Mouse (Mus musculus) embryo, embryonic 10 days (tissue): ENCODE measurements around the gene Abhd18.
A peak's percentile ranks its signal among the peaks of the same experiment; 100 is the strongest.

Source experiments
- DNase-seq: peaks from one replicate; pipeline ENCODE4 v3.0.0-alpha.2; 2015; ENCODE audit warnings: low spot score

Abhd18 gene

DNA sequence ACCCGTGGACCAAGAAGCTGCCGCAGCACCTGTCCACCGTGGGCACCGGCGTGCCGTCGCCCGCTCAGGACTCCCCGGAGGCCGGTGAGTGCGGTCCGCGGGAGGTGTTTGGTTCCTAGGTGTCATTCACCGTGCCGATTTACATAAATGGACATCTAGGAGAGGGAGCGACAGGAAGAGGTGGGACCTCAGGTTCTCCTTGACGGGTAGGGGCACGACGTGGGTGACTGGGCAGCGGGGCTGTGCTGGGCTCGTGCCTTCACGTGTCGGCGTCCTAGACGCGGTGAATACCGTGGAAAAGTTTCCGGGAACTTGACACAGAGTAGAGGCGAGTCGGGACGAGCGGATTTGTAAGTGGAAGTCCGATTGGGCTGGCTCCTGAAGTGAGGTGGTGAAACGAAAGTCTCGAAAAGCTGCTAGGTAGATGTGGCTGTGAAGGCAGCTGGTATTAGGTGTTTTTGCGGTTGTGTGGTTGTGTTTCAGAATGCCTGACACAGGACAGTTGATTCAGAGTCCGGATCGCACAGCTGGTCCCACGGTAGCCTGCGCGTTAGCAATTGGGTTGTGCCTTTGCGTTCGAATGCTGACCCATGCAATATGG lies 103.9 kb downstream of the Abhd18 start:
- peak; percentile 45 for DNase-seq

DNA sequence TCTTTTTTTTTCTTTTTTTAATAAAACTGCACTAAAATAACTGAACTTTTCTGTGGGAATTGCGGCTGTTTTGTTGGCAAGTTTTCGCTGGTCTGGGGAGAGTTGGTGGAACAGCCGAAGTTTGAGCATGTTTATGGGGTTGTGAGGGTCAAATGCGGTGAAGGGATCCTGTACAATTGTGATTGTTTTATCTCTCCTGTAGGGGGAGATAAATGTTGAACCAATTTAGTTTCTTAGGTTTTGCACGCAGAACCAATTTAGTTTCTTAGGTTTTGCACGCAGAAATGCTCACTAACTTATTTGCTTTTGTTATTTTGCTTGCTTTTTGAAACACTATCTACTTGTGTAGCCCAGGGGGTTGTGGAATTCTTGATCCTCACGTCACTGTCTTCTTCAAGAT lies 104.6 kb downstream of the Abhd18 start:
- DNase-seq: peak; percentile 15

DNA sequence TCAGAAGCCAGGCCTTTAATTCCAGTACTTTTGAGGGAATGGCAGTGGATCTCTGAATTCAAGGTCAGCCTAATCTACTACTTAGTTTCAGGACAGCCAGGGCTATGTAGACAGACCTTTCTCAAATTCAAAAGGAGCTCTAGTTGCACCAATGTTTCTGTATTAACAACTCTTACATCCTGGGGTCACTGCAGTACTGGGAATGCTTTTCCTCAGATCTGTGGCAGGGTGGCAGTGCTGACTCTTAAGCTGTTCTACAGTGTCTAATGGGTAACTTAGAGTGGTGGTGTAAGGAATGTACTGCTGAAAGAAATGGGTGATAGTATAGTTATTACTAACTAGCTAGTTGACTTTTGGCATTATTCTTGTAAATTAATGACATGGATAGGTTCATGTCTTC lies 105.8 kb downstream of the Abhd18 start:
- no peak for DNase-seq

DNA sequence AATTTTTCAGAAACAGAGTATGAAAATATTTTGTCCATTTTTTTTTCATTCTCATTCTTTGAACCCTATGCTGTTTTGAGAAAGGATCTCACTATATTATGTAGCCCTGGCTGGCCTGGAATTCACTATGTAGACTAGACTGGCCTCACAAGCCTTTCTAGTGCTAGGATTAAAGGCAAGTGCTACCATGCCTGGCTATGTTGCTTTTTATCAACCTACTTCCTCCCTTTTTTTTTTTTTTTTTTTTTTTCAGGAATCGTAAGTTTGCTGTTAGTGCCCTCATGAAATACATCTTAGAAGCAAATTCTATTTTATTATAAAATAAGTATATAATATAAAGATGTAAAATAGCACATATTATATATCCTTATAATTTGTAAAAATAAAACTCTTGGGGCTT lies 108.0 kb downstream of the Abhd18 start:
- DNase-seq: no peak

DNA sequence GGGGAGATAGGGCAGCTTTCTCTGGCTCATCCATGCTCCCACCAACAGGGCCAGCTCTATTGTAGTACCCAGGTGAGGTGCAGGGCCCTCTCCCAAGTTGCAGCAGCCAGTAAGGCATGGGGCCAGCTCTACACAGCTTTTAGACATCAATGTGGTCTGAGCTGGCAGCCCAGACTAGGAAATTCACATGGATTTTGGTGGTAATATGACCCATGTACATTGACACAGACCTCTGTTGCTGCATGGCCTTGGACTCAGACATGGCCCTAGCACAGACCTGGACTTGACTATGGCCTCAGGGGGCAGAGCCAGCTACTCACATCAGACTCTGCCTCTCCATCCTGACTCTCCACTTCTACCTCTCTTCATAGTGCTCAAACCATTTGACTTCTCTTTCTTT lies 112.1 kb downstream of the Abhd18 start:
- DNase-seq: no peak

DNA sequence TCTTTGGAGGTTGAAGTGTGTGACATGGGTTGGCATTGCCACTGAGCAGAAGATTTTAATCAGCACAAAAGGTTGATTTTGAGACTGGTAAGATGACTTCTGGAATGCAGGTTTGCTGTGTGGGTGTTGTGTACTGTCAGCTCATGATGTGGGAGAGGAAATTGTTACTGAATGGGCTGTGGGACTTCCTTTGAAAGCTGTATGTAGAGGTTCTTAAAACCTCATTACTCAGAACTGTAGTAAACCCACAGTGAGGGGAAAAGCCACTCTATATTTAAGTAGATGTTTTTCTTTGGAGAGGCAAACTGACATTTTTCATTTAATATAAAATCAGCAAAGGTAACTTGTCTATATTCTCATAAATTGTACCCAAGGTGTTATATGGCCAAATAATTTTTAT lies 134.0 kb downstream of the Abhd18 start:
- DNase-seq: no peak

DNA sequence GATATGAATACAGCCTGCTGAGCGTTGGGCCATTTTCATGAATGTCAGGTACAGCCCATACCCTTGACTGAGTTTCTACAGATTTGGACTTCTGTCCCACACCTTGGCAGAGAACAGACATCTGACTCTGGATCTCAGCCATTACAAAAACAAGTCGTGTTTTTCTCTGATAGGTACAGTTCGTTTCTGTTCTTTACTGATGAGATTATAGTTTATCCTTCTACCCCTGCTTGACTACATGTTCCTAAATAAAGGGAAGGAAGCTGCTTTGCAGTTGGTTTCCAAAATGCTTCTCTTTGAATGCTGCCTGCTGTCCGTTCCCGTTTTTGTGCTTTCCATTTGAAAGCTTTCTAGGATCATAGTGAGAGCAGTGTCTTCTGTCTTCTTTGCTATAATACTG lies 140.8 kb downstream of the Abhd18 start:
- no peak for DNase-seq
